Mouse (Mus musculus): ENCODE data around the gene Fam234a. TPM values are rescaled to one million over a fixed set of nuclear protein-coding genes. Genes with fewer than 3 reads are reported as not detected.
"Not testable (repeated sequence)": the region's sequence is repeated elsewhere in the genome, so short reads cannot be mapped to it uniquely, and the experiment has no call there.

The Fam234a gene
- polyA plus RNA-seq, 2 experiments from 2014 or later = 20.9 to 21.3 TPM

- no peak for ATAC-seq
Measured at GRCm38 (mm10) chr17:26232863-26233262, 11.2 kb downstream of the Fam234a start.

- no peak for ATAC-seq
Measured at GRCm38 (mm10) chr17:26231156-26231555, 12.9 kb downstream of the Fam234a start.

DNA sequence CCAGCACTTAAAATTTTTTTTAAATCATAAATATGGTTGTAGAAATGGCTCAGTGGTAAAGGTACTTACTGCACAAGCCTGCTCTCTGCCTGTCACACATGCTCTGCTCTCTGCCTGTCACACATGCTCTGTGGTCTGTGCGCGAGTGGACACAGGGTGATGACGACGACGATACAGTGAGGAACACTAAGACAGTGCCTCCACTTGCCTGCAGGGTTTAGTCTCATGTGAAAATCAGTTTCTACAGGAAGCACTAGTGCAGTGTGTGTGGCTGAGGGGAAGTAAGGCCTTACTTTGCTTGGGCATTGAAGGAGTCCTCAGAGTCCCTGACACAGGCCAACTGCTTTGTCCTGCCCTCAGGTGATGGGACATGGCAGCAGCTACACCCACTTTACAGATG, 14.3 kb downstream of the Fam234a start:
- ATAC-seq = no peak

DNA sequence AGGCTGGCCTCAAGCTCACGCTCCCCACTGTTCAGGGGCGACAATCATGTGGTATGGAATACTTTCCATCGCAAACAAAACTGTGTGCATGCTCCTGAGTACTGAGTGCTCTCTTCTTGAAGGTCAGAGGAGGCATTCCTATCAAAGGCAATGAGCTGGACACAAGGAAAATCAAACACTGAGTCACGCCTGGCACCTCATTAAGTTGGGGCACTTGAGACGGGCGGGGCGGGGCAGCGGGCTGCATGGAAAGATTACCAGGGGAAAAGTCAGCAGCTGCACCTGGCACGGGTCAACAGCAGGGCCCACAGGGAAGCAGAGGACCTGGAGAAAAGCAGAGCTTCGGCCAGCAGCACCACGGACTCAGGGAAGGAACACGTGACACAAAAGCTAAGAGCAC, 18.9 kb downstream of the Fam234a start:
- no peak for ATAC-seq

DNA sequence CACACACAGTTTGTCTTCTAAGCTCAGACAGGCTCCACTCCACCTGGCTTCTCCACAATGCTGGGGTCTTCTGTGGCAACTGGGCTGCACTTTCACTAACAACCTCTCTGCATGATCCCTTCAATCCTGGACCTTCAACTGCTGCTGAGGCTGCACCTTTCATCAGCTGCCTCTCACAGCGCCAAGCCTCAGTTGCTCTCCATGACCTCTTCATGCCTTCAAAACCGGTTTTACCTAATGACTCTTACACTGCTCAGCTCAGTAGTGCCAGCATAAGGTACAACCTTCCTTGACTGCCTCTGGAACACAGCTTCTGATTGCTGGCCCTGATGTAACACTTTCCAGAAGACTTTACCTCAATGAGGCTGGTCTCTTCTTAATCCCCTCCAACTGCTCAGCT, 22.5 kb downstream of the Fam234a start:
- no peak for ATAC-seq

DNA sequence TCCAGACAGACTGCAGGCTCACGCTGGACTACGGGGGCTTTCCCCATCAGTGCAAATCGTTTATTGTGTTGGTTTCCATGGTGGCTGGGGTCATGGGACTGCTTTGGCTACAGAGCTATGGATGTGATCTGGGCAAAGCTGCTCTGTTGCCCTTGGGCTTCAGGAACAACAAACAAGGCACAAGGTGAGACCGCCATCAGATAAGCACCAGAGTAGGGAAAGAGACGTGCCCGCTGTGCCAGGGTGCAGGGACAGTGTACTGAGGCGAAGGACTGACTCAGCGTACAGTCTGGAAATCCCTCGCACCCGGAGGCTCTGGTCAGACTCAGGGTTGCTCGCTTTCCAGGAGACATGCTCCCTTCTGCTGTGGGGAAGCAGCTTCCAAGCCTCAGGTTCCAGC, 31.4 kb downstream of the Fam234a start:
- ATAC-seq = no peak

DNA sequence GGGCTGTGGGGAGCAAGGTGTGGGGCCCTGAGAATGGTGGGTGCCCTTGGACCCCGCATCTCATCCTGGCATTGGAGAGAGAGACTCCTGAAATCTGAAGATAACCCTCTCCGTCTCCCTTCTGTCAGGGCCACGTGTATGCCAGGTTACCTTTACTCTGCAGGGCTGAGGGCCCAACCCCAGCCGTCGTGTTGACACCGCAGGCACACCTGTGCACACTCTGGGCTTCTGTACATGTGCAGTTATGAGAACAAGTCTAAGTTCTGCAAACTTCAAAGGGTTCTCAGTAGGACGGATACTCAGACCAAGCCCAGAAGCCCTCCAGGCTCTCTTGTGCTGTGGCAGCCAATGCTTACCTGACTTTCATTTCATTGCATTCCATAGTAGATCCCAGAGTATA, 31.8 kb downstream of the Fam234a start:
- ATAC-seq = no peak

GRCm38 (mm10) chr17:26207686-26208085, 36.4 kb downstream of the Fam234a start, which contains the start of gene Arhgdig:
TSS of gene Arhgdig (minus strand) at chr17:26207786.
- no peak for ATAC-seq

- no peak for ATAC-seq
Measured at GRCm38 (mm10) chr17:26206392-26206791, 37.6 kb downstream of the Fam234a start.

- no peak for ATAC-seq
Measured at GRCm38 (mm10) chr17:26204766-26205165, 39.3 kb downstream of the Fam234a start.

- peak; percentile 46 for ATAC-seq
Measured at GRCm38 (mm10) chr17:26203321-26203811, 40.7 kb downstream of the Fam234a start.

DNA sequence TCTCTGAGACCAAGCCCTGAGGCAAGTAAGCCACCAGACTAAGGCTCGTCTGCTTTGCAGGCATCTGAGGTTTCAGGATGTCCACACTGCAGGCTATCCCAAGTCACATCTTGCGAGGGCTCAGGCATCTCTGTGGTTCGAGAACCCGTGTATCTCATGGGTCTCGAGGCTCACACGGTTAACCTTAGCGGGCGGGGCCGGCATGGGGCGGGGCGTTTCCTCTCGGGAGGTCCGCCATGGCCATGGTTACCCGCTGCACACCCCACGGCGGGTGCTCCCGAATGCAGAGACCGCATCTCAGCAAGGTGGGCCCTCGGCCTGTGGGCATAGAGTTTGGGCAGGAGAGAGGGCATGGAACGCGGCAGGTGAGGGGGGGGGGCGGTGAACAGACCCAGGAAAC, 41.3 kb downstream of the Fam234a start, which contains the start of gene Rgs11:
TSS of gene Rgs11 (plus strand) at position 215 of the 400 bp plus-strand sequence.
- ATAC-seq = no peak

DNA sequence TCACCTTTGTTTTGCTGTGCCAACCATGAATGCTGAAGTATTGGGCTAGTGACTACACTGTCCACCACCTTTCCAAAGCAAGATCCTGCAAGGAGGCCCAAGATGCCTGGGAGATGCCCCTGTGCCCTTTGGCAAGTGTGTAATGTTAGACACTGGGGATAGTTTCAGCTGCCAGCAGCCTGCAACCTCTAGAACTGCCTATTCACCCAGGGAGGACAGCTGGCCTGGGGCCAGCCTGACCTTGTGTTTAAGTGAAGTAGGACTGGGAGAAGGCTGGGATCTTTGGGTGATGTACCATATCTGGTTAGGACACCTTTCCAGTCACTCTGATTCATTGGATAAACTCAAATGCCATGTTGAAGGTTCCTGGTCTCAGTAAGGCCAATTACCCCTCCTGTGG, 42.0 kb downstream of the Fam234a start:
- ATAC-seq = no peak

DNA sequence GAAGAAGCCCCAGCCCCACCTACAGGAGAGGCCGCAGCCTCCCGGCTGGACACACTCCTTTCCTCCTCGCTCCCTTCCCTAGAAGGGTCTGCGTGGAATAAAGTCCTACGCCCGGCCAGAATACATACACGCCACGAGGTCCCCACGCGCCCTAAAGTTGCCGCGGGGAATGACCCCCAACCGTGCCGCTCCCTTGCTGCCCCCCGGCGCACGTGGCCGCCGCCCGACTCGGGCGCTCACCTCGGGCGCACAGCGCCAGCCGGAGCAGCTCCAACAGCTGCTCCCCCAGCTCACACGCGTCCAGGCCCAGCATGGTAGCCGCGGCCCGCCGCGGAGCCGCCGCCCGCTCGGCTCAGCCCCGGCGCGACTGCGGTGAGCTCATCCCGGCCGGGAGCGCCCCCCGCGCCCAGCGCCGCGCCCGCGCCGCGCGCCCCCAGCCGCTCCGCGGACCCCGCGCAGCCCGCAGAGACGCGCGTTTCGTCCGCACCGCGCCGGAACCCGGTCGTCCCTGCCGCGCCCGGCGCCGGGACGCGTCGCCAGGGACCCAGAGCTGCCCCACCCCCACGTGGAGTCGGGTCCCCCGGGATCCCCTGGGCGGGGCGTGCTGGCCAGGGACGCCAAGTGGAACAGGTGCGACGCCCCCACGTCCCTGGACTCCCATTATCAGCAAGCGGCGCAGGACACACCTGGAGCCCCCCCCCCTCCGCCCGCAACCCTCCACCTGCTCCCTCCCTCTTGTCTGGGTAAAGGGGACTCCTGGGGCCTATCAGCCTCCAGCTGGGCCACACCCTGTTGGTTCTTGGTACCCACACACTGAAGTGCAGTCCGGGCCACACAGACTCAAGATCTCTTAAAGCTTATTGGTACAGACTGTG, 43.0 kb downstream of the Fam234a start:
- ATAC-seq = no peak

- ATAC-seq = no peak
Measured at GRCm38 (mm10) chr17:26198892-26199291, 45.1 kb downstream of the Fam234a start, which contains the start of gene Pdia2. TSS of gene Pdia2 (minus strand) at chr17:26199087.

- no peak for ATAC-seq
Measured at GRCm38 (mm10) chr17:26192481-26193190, 51.4 kb downstream of the Fam234a start.

DNA sequence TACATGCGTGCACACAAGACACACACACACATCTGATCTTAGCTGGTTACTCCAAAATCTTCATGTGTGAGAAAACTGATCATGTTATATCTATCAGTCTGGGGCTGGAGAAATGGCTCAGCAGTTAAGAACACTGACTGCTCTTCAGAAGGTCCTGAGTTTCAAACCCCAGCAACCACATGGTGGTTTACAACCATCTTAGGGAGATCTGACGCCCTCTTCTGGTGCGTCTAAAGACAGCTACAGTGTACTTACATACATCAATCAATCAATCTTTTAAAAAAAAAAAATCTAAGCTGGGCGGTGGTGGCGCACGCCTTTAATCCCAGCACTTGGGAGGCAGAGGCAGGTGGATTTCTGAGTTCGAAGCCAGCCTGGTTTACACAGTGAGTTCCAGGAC, 52.6 kb downstream of the Fam234a start:
- not testable (repeated sequence) for ATAC-seq

DNA sequence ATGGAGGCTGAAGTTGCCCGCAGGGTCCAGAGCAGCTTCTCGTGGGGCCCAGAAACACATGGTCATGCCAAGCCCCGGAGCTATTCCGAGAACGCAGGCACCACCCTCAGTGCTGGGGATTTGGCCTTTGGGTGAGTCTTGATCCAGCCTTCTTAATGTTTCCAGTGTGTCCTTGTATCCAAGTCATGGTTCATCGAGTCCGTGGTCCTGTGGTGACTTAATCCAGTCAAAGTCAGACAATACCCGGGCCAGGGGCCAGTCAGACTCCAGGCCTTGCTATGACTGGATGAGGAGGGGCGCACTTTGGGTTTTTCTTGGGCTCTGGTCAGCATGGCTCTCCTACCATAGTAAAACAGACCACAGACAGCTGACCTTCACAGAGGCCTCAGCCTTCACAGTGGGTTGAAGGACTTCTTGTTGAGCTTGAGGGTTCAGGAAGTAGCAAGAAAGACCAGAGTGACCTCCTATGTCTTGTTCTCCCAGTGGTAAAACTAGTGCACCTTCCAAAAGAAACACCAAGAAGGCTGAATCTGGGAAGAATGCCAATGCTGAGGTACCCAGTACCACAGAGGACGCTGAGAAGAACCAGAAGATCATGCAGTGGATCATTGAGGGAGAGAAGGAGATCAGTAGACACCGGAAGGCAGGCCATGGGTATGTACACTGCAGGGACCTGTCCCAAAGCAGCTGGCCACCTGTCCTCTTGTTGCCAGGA, 55.8 kb downstream of the Fam234a start:
- no peak for ATAC-seq

DNA sequence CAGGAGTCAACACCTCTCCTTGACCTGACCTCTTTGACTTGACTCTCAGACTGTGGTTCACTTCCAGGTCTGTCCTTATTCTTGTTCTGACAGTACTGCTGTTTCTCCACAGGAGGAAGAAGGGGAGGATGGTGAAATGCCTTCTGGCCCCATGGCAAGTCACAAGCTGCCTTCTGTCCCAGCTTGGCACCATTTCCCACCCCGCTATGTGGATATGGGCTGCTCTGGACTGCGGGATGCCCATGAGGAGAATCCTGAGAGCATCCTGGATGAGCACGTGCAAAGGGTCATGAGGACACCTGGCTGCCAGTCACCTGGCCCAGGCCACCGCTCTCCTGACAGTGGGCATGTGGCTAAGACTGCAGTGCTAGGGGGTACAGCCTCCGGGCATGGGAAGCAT, 56.5 kb downstream of the Fam234a start:
- ATAC-seq = no peak

GRCm38 (mm10) chr17:26181179-26181578, 62.9 kb downstream of the Fam234a start:
- no peak for ATAC-seq

GRCm38 (mm10) chr17:26178611-26179010, 65.4 kb downstream of the Fam234a start:
- no peak for ATAC-seq

- ATAC-seq = not testable (repeated sequence)
Measured at GRCm38 (mm10) chr17:26175248-26175647, 68.8 kb downstream of the Fam234a start.

GRCm38 (mm10) chr17:26168039-26168438, 76.0 kb downstream of the Fam234a start:
- peak; percentile 96 for ATAC-seq
